Mouse (Mus musculus): ENCODE data around the gene Ccr6. TPM values are rescaled to one million over a fixed set of nuclear protein-coding genes. Genes with fewer than 3 reads are reported as not detected.
"Not testable (repeated sequence)": the region's sequence is repeated elsewhere in the genome, so short reads cannot be mapped to it uniquely, and the experiment has no call there.

Gene Ccr6
- not detected in 2 replicates for polyA plus RNA-seq (2015; fragmentation: Nextera tagmentation; extraction: Ambion mirVana)

GRCm38 (mm10) chr17:8235743-8236142 is at the start of gene Ccr6:
Ccr6 (plus strand) TSS chr17:8236043.
- H3K9ac ChIP-seq = no peak within 1 kb of the TSS
- H3K36me3 ChIP-seq (ENCODE audit: poor library complexity, severe bottlenecking) = no peaks in the 10 kb centered on the region
- H3K4me1 ChIP-seq = no peaks in the 10 kb centered on the region
- no peak within 1 kb of the TSS for H3K27ac ChIP-seq
- ATAC-seq = no peak
- H3K9me3 ChIP-seq (replicated peaks) = no peaks in the 10 kb centered on the region
- 83% methylated on average over 3 of the region's 3 CpGs for WGBS
- H3K4me3 ChIP-seq = no peak within 1 kb of the TSS
- no peak within 1 kb of the TSS for H3K4me2 ChIP-seq
- 0 out of 2 replicates have a peak, but pooled peaks cover 3% of the 10 kb centered on the region for H3K27me3 ChIP-seq

DNA sequence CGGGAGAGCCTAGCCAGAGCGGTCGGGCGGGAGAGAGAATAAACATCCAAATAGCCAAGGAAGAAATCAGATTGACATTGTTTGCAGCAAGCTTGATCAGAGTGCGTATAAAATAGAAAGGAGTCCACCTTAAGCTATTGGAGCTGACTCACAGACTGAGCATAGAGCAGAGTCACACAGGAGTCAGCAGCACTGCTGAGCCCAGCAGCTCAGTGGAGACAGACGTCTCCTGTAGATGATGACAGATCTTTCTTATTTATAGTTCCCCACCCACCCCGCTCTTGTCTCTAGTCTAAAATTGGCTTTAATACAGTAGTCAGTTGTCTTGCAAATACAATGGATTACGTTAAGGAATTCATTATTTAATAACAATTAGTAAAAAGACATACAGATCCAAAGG is 42.2 kb upstream of the Ccr6 start:
- Histone ChIP-seq H3K9me3 (replicated peaks) (no peaks in the 10 kb centered on the region), H3K9ac (no peak overlapping the region), H3K27me3 (no peaks in the 10 kb centered on the region), H3K27ac (no peak overlapping the region), H3K4me1 (no peaks in the 10 kb centered on the region), H3K36me3 (ENCODE audit: poor library complexity, severe bottlenecking) (peaks cover 74% of the 10 kb centered on the region), H3K4me2 (no peak overlapping the region), H3K4me3 (no peak overlapping the region)
- 90% methylated on average over 8 of the region's 8 CpGs for WGBS
- no peak for ATAC-seq

DNA sequence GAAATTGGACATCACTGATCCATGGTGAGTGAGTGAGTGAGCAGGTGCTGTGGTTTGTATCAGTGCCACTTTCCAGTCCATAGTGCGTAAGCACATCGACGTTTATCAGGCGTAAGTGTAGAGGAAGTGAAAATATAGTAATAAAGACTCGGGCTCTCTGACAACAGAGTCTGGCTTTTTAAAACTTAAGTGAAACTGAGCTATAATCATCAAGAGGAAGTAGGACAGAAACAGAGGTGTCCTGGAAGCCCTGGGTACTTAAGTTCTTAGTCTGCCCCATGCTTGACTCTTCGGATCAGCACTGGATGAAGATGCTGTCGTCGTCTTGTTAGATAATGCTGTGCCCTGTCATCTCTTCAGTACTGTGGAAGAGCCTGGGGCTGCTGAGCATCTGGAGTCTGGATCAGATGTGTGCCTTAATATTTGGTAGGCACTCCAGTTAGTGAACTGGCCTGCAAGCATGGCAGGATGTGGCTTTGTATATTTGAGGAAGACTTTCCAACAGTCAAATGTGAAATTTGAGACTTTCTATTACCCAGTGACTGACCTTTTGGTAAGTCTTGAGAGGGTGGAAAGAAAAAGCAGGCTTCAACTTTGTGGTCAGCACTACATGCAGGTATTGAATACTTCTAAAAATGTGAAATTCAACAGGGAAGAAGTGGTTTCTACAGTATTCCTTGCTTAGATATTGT is 40.0 kb upstream of the Ccr6 start:
- Histone ChIP-seq H3K4me1 (no peaks in the 10 kb centered on the region), H3K4me3 (no peak overlapping the region), H3K27me3 (no peaks in the 10 kb centered on the region), H3K4me2 (no peak overlapping the region), H3K27ac (no peak overlapping the region), H3K36me3 (ENCODE audit: poor library complexity, severe bottlenecking) (peaks cover 56% of the 10 kb centered on the region), H3K9me3 (replicated peaks) (no peaks in the 10 kb centered on the region), H3K9ac (no peak overlapping the region)
- 94% methylated on average over 8 of the region's 8 CpGs for WGBS
- ATAC-seq = no peak

- ATAC-seq = no peak
- H3K9ac ChIP-seq = no peak overlapping the region
- H3K36me3 ChIP-seq (ENCODE audit: poor library complexity, severe bottlenecking) = peaks cover 46% of the 10 kb centered on the region
- no peaks in the 10 kb centered on the region for H3K27me3 ChIP-seq
- no peak overlapping the region for H3K27ac ChIP-seq
- H3K9me3 ChIP-seq (replicated peaks) = no peaks in the 10 kb centered on the region
- no peaks in the 10 kb centered on the region for H3K4me1 ChIP-seq
- 76% methylated on average over 3 of the region's 3 CpGs for WGBS
- no peak overlapping the region for H3K4me2 ChIP-seq
- H3K4me3 ChIP-seq = no peak overlapping the region
These were observed 38.2 kb upstream of the Ccr6 start for GRCm38 (mm10) chr17:8197652-8198051.

GRCm38 (mm10) chr17:8199067-8199935 is 36.5 kb upstream of the Ccr6 start:
- no peak overlapping the region for H3K4me2 ChIP-seq
- H3K27me3 ChIP-seq = no peaks in the 10 kb centered on the region
- H3K9me3 ChIP-seq (replicated peaks) = no peaks in the 10 kb centered on the region
- H3K36me3 ChIP-seq (ENCODE audit: poor library complexity, severe bottlenecking) = peaks cover 31% of the 10 kb centered on the region
- H3K4me1 ChIP-seq = no peaks in the 10 kb centered on the region
- H3K4me3 ChIP-seq = no peak overlapping the region
- ATAC-seq = no peak
- 91% methylated on average over 11 of the region's 11 CpGs for WGBS
- no peak overlapping the region for H3K9ac ChIP-seq
- H3K27ac ChIP-seq = no peak overlapping the region

GRCm38 (mm10) chr17:8199936-8200330 is 35.9 kb upstream of the Ccr6 start:
- no peak for ATAC-seq
- 81% methylated on average over 1 of the region's 1 CpGs for WGBS
- Histone ChIP-seq H3K4me3 (no peak overlapping the region), H3K4me2 (no peak overlapping the region), H3K4me1 (no peaks in the 10 kb centered on the region), H3K9ac (no peak overlapping the region), H3K27ac (no peak overlapping the region), H3K27me3 (no peaks in the 10 kb centered on the region), H3K9me3 (replicated peaks) (no peaks in the 10 kb centered on the region), H3K36me3 (ENCODE audit: poor library complexity, severe bottlenecking) (peaks cover 24% of the 10 kb centered on the region)

DNA sequence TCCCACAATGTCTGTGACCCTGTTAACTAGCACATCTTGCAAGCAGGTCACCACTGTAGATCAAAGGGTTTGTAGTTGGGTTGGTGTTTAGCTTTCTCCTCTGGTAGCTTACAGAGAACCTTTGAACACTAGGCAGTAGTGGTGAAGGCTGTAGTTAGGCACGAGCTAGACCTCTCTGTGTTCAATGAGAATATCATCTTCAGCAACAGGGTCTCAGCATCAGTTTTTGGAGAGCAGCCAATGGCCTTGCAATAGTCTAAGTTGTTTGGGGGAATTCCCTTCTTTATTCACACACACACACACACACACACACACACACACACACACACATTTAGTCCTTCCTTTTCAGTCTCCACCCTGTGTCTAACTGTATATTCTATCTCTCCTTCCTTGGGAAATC is 32.4 kb upstream of the Ccr6 start:
- H3K9ac ChIP-seq = no peak overlapping the region

DNA sequence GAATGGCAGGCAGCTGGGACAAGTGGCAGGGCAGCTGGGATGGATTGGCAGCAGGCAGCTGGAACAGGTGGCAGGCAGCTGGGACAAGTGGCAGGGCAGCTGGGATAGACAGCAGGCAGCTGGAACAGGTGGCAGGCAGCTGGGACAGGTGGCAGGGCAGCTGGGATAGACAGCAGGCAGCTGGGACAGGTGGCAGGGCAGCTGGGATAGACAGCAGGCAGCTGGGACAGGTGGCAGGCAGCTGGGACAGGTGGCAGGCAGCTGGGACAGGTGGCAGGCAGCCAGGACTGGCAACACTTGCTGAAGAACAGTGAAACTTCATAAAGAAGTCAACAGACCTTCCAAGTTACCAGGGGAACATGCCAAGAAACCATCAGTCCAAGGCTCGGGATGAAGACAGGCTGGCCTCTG is 30.6 kb upstream of the Ccr6 start:
- not testable (repeated sequence) for H3K4me3 ChIP-seq; H3K9me3 ChIP-seq (replicated peaks); H3K27me3 ChIP-seq; H3K4me1 ChIP-seq; H3K9ac ChIP-seq; H3K36me3 ChIP-seq (ENCODE audit: poor library complexity, severe bottlenecking); H3K4me2 ChIP-seq; ATAC-seq
- WGBS = 81% methylated on average over 1 of the region's 1 CpGs
- peak overlapping the region; percentile 21 for H3K27ac ChIP-seq

More for the DNA sequence above, 32.4 kb upstream of the Ccr6 start:
- Histone ChIP-seq H3K9me3 (replicated peaks) (no peaks in the 10 kb centered on the region), H3K4me3 (no peak overlapping the region), H3K36me3 (ENCODE audit: poor library complexity, severe bottlenecking) (no peaks in the 10 kb centered on the region), H3K4me1 (no peaks in the 10 kb centered on the region), H3K4me2 (no peak overlapping the region), H3K27ac (no peak overlapping the region), H3K27me3 (no peaks in the 10 kb centered on the region)
- 58% methylated on average over 1 of the region's 1 CpGs for WGBS
- ATAC-seq = no peak

- Histone ChIP-seq H3K27me3 (no peaks in the 10 kb centered on the region), H3K9me3 (replicated peaks) (no peaks in the 10 kb centered on the region), H3K4me3 (no peak overlapping the region), H3K36me3 (ENCODE audit: poor library complexity, severe bottlenecking) (no peaks in the 10 kb centered on the region), H3K9ac (no peak overlapping the region), H3K27ac (no peak overlapping the region), H3K4me1 (no peaks in the 10 kb centered on the region), H3K4me2 (no peak overlapping the region)
- ATAC-seq = no peak
- 91% methylated on average over 5 of the region's 5 CpGs for WGBS
These were observed 29.2 kb upstream of the Ccr6 start for GRCm38 (mm10) chr17:8206691-8207090.

DNA sequence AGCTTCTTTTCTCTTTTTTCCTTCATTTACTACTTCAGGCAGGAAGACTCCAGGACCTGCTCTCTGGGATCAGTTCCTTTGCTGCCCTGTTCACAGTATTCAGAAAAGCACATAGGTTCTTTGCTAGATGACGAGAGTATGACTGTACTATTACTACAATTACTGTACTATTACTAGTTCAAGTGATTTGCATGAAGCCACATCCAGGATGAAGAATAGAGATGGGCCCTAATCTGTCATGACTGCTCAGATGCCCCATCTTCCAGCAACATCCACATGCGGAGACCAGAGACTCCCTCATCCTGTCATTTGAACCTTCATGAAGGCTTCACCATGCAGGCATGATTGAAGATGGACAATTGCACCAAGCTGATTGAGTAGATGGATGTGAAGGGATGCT is 26.1 kb upstream of the Ccr6 start:
- Histone ChIP-seq H3K4me2 (no peak overlapping the region), H3K4me3 (no peak overlapping the region), H3K9ac (no peak overlapping the region), H3K36me3 (ENCODE audit: poor library complexity, severe bottlenecking) (no peaks in the 10 kb centered on the region), H3K9me3 (replicated peaks) (no peaks in the 10 kb centered on the region), H3K27me3 (no peaks in the 10 kb centered on the region), H3K27ac (no peak overlapping the region), H3K4me1 (no peaks in the 10 kb centered on the region)
- WGBS = 92% methylated on average over 2 of the region's 2 CpGs
- no peak for ATAC-seq

- no peak for ATAC-seq
- H3K4me3 ChIP-seq = no peak overlapping the region
- H3K9ac ChIP-seq = no peak overlapping the region
- H3K27me3 ChIP-seq = no peaks in the 10 kb centered on the region
- no peaks in the 10 kb centered on the region for H3K4me1 ChIP-seq
- H3K9me3 ChIP-seq (replicated peaks) = no peaks in the 10 kb centered on the region
- 63% methylated on average over 3 of the region's 3 CpGs for WGBS
- no peaks in the 10 kb centered on the region for H3K36me3 ChIP-seq (ENCODE audit: poor library complexity, severe bottlenecking)
- no peak overlapping the region for H3K27ac ChIP-seq
- H3K4me2 ChIP-seq = no peak overlapping the region
These were observed 25.7 kb upstream of the Ccr6 start for GRCm38 (mm10) chr17:8210170-8210569.

GRCm38 (mm10) chr17:8210675-8211074 is 25.2 kb upstream of the Ccr6 start:
- Histone ChIP-seq H3K4me2 (no peak overlapping the region), H3K9me3 (replicated peaks) (no peaks in the 10 kb centered on the region), H3K27ac (no peak overlapping the region), H3K4me3 (no peak overlapping the region), H3K4me1 (no peaks in the 10 kb centered on the region), H3K27me3 (no peaks in the 10 kb centered on the region), H3K9ac (no peak overlapping the region), H3K36me3 (ENCODE audit: poor library complexity, severe bottlenecking) (no peaks in the 10 kb centered on the region)
- ATAC-seq = no peak
- 87% methylated on average over 10 of the region's 10 CpGs for WGBS
